Mouse (Mus musculus): ENCODE measurements around the gene Mapk9. TPM values are rescaled to one million over a fixed set of nuclear protein-coding genes. Genes with fewer than 3 reads are reported as not detected.

Gene Mapk9
- total RNA-seq (2012; rRNA removed): 42.6 and 52.8 TPM in 2 replicates
- polyA plus RNA-seq (2012; ENCODE audit: insufficient read depth in 1 of 2, insufficient read length in 2 of 2, low read depth in 1 of 2, low replicate concordance in 2 of 2, missing spikeins in 1 of 2): 10 to 100 TPM in 1 of 2 experiments, not detected in 1; 43.1 TPM

- peak within 1 kb of the TSS; percentile 65 to 93 for H3K4me3 ChIP-seq (ENCODE audit: control insufficient read depth in 1 of 2, insufficient read depth in 1 of 2, low read depth in 2 of 2, low read length in 2 of 2)
- H3K27ac ChIP-seq (ENCODE audit: control insufficient read depth, low read depth, low read length): peak within 1 kb of the TSS; percentile 82
- peaks cover 0 to 5% of the 10 kb centered on the region in 2 experiments; a peak in 2 of 4 replicates for H3K36me3 ChIP-seq (ENCODE audit: control insufficient read depth in 1 of 2, insufficient read depth in 2 of 2, low read length in 2 of 2)
- H3K9me3 ChIP-seq (replicated peaks; ENCODE audit: insufficient read depth, low read length): no peaks in the 10 kb centered on the region
- peak within 1 kb of the TSS; percentile 71 for H3K9ac ChIP-seq (ENCODE audit: control insufficient read depth, low read depth, low read length, poor library complexity, severe bottlenecking)
- peak; percentile 99 for DNase-seq (ENCODE audit: low read depth, low spot score)
- peaks cover 7 to 17% of the 10 kb centered on the region in 2 experiments for H3K4me1 ChIP-seq (ENCODE audit: control insufficient read depth in 1 of 2, insufficient read depth in 2 of 2, low read length in 2 of 2)
- TF ChIP-seq ZNF384 (IDR thresholded peaks at IDR 0.05; ENCODE audit: low read depth, low read length) (no peak), POLR2A (IDR thresholded peaks at IDR 0.05; ENCODE audit: control insufficient read depth in 1 of 2, insufficient read depth in 1 of 2, low read depth in 1 of 2, low read length in 2 of 2, poor library complexity in 1 of 2) (peak; percentile 56 to 86; a peak in 3 of 4 replicates), MEF2A (IDR thresholded peaks at IDR 0.05; ENCODE audit: extremely low read depth, insufficient replicate concordance, low read depth, low read length, poor library complexity, severe bottlenecking) (no peak), SIN3A (IDR thresholded peaks at IDR 0.05; ENCODE audit: low read length) (peak; percentile 78), CTCF (IDR thresholded peaks at IDR 0.05 in 2 of 3, conservative IDR thresholded peaks at IDR 0.05 in 1 of 3; ENCODE audit: control insufficient read depth in 1 of 3, insufficient read depth in 1 of 3, low read depth in 2 of 3, low read length in 3 of 3, poor library complexity in 1 of 3, severe bottlenecking in 1 of 3) (peak in 2 of 3 experiments; percentile 94 to 97; a peak in 5 of 6 replicates), ETS1 (IDR thresholded peaks at IDR 0.05; ENCODE audit: low read depth, low read length) (peak; percentile 32; the same call in 1 of the 2 replicates), GATA1 (IDR thresholded peaks at IDR 0.05; ENCODE audit: low read depth, low read length) (no peak), ELF1 (IDR thresholded peaks at IDR 0.05; ENCODE audit: low read depth, low read length) (peak; percentile 67), CHD1 (IDR thresholded peaks at IDR 0.05; ENCODE audit: low read depth, low read length) (no peak), NRF1 (IDR thresholded peaks at IDR 0.05; ENCODE audit: insufficient read depth, low read depth, low read length, poor library complexity, severe bottlenecking) (peak; percentile 77), MAZ (IDR thresholded peaks at IDR 0.05; ENCODE audit: low read depth, low read length) (peak; percentile 79; the same call in 1 of the 2 replicates), TBP (IDR thresholded peaks at IDR 0.05; ENCODE audit: low read depth, low read length) (peak; percentile 67), POLR2AphosphoS5 (IDR thresholded peaks at IDR 0.05; ENCODE audit: borderline replicate concordance, low read depth, low read length) (no peak), HCFC1 (IDR thresholded peaks at IDR 0.05; ENCODE audit: low read depth, low read length) (peak; percentile 81), NELFE (IDR thresholded peaks at IDR 0.05; ENCODE audit: low read depth, low read length) (peak; percentile 72), USF1 (IDR thresholded peaks at IDR 0.05; ENCODE audit: low read depth, low read length) (0 out of 2 replicates have a peak, but pooled peaks have one; percentile 24), MXI1 (IDR thresholded peaks at IDR 0.05; ENCODE audit: low read depth, low read length) (peak; percentile 55)
- peaks cover 23% of the 10 kb centered on the region for H3K79me2 ChIP-seq (ENCODE audit: control insufficient read depth, insufficient read depth, low read length, poor library complexity)
- H3K27me3 ChIP-seq (ENCODE audit: control insufficient read depth in 1 of 2, insufficient read depth in 2 of 2, low read length in 2 of 2): no peaks in the 10 kb centered on the region
These were observed at the start of gene Mapk9 for GRCm38 (mm10) chr11:49846401-49847070. Gene Mapk9 (plus strand): TSS chr11:49846751.

- Histone ChIP-seq H3K9ac (ENCODE audit: control insufficient read depth, low read depth, low read length, poor library complexity, severe bottlenecking) (peak overlapping the region; percentile 24; the same call in 1 of the 2 replicates), H3K9me3 (replicated peaks; ENCODE audit: insufficient read depth, low read length) (no peaks in the 10 kb centered on the region), H3K4me1 (ENCODE audit: control insufficient read depth in 1 of 2, insufficient read depth in 2 of 2, low read length in 2 of 2) (peaks cover 9 to 38% of the 10 kb centered on the region in 2 experiments), H3K36me3 (ENCODE audit: control insufficient read depth in 1 of 2, insufficient read depth in 2 of 2, low read length in 2 of 2) (peaks cover 0 to 29% of the 10 kb centered on the region in 2 experiments; a peak in 2 of 4 replicates), H3K79me2 (ENCODE audit: control insufficient read depth, insufficient read depth, low read length, poor library complexity) (peaks cover 4% of the 10 kb centered on the region; the same call in 1 of the 2 replicates), H3K4me3 (ENCODE audit: control insufficient read depth in 1 of 2, insufficient read depth in 1 of 2, low read depth in 2 of 2, low read length in 2 of 2) (no peak overlapping the region; a peak in 1 of 4 replicates), H3K27ac (ENCODE audit: control insufficient read depth, low read depth, low read length) (peak overlapping the region; percentile 60), H3K27me3 (ENCODE audit: control insufficient read depth in 1 of 2, insufficient read depth in 2 of 2, low read length in 2 of 2) (no peaks in the 10 kb centered on the region)
- DNase-seq (ENCODE audit: low read depth, low spot score): peak; percentile 89
- TF ChIP-seq HCFC1 (IDR thresholded peaks at IDR 0.05; ENCODE audit: low read depth, low read length) (peak; percentile 58), SIN3A (IDR thresholded peaks at IDR 0.05; ENCODE audit: low read length) (peak; percentile 97), MAFK (IDR thresholded peaks at IDR 0.05; ENCODE audit: borderline replicate concordance, low read depth, low read length) (peak; percentile 52; the same call in 1 of the 2 replicates), ZNF384 (IDR thresholded peaks at IDR 0.05; ENCODE audit: low read depth, low read length) (peak; percentile 38; the same call in 1 of the 2 replicates), USF2 (IDR thresholded peaks at IDR 0.05; ENCODE audit: borderline replicate concordance in 1 of 2, insufficient read depth in 1 of 2, low read depth in 1 of 2, low read length in 2 of 2) (no peak), NELFE (IDR thresholded peaks at IDR 0.05; ENCODE audit: low read depth, low read length) (no peak), UBTF (IDR thresholded peaks at IDR 0.05; ENCODE audit: borderline replicate concordance, insufficient read depth, low read depth, low read length) (no peak), EP300 (IDR thresholded peaks at IDR 0.05; ENCODE audit: low read depth in 1 of 2, low read length in 2 of 2) (peak; percentile 83 to 86), RCOR1 (IDR thresholded peaks at IDR 0.05; ENCODE audit: low read depth, low read length) (peak; percentile 81), MYC (IDR thresholded peaks at IDR 0.05; ENCODE audit: low read depth, low read length) (peak; percentile 91), NRF1 (IDR thresholded peaks at IDR 0.05; ENCODE audit: insufficient read depth, low read depth, low read length, poor library complexity, severe bottlenecking) (no peak), USF1 (IDR thresholded peaks at IDR 0.05; ENCODE audit: low read depth, low read length) (no peak), GATA1 (IDR thresholded peaks at IDR 0.05; ENCODE audit: low read depth, low read length) (peak; percentile 94), TAL1 (IDR thresholded peaks at IDR 0.05; ENCODE audit: low read length) (peak; percentile 43; the same call in 1 of the 2 replicates), ELF1 (IDR thresholded peaks at IDR 0.05; ENCODE audit: low read depth, low read length) (no peak), BHLHE40 (IDR thresholded peaks at IDR 0.05; ENCODE audit: borderline replicate concordance, low read depth, low read length) (peak; percentile 89), RAD21 (IDR thresholded peaks at IDR 0.05; ENCODE audit: low read depth, low read length) (no peak)
These were observed 47.6 kb upstream of the Mapk9 start for GRCm38 (mm10) chr11:49798931-49799330.

All from MEL (cell line).